Mouse (Mus musculus) neural tube, embryonic 12.5 days (tissue): ENCODE results near the gene Cxcr5. TPM values are rescaled to one million over a fixed set of nuclear protein-coding genes. Genes with fewer than 3 reads are reported as not detected.

Experiments used
- ATAC-seq: fragments of 200-750 bp; cut with Nextera tagmentation; 2 replicates; pipeline ENCODE4 v1.8.0; 2017; ENCODE audit warnings: low read depth, mild to moderate bottlenecking, moderate TSS enrichment, moderate library complexity; ENCODE audit not compliant: low FRiP score
- H3K27ac ChIP-seq: fragments of 300-500 bp; sonication (generic); 2 replicates; pipeline ENCODE4 v1.5.1; 2016
- H3K27me3 ChIP-seq: fragments of 300-500 bp; sonication (generic); replicated peaks from 2 replicates; pipeline ENCODE4 v1.6.1; 2016; ENCODE audit warnings: mild to moderate bottlenecking
- H3K36me3 ChIP-seq: fragments of 300-500 bp; sonication (generic); 2 replicates; pipeline ENCODE4 v1.6.1; 2016; ENCODE audit warnings: mild to moderate bottlenecking
- H3K4me1 ChIP-seq: fragments of 300-500 bp; sonication (generic); 2 replicates; pipeline ENCODE4 v1.6.1; 2016
- H3K4me2 ChIP-seq: fragments of 300-500 bp; sonication (generic); replicated peaks from 2 replicates; pipeline ENCODE4 v1.6.1; 2016; ENCODE audit warnings: mild to moderate bottlenecking
- H3K4me3 ChIP-seq: fragments of 300-500 bp; sonication (generic); 2 replicates; pipeline ENCODE4 v1.5.1; 2016
- H3K9ac ChIP-seq: fragments of 300-500 bp; sonication (generic); 2 replicates; pipeline ENCODE4 v1.6.1; 2016; ENCODE audit warnings: mild to moderate bottlenecking
- H3K9me3 ChIP-seq: fragments of 300-500 bp; sonication (generic); 2 replicates; pipeline ENCODE4 v1.6.1; 2016; ENCODE audit warnings: mild to moderate bottlenecking
- WGBS: fragments of 180-500 bp; shearing (Covaris S2); methylation state at CpG from one replicate; pipeline ENCODE4 v1.1.7; 2016; 5-methylcytosine and 5-hydroxymethylcytosine counted together
- polyA plus RNA-seq: library from polyadenylated mRNA; unstranded; fragments of >200 nt; fragmentation: Nextera tagmentation; extraction: Ambion mirVana; gene quantifications from 2 replicates; pipeline ENCODE4 v1.2.1, GENCODE M21; 2016

The Cxcr5 gene
- polyA plus RNA-seq, 1 experiment from 2014 or later: not detected

- Histone ChIP-seq H3K9ac (peak overlapping the region; percentile 33; the same call in 1 of the 2 replicates), H3K27ac (no peak overlapping the region), H3K4me3 (no peak overlapping the region), H3K4me2 (peak overlapping the region; percentile 51), H3K9me3 (no peaks in the 10 kb centered on the region), H3K27me3 (no peaks in the 10 kb centered on the region), H3K4me1 (peaks cover 15% of the 10 kb centered on the region), H3K36me3 (no peaks in the 10 kb centered on the region)
- no peak for ATAC-seq
- 4% methylated on average over 18 of the region's 18 CpGs for WGBS
Observed at GRCm38 (mm10) chr9:44598899-44599495, 37.3 kb upstream of the Cxcr5 start.

DNA sequence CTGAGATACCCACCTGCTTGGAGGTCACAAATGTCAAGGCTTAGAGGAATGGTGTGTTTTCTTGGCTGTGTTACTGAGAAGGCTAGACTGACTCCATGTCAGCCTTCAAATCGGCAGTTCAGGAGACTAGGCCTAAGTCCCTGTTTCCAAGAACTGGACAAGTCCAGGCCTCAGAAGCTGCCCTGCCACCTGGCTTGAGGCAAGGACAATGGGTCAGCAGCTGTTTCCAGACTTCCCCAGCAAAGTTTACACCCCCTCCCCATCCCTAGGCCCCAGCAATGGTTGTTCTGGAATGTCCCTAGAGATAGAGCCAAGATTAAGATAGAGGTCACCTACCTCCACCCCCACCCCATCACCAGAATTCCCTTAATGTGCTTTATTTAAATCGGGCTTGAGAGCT lies 36.1 kb upstream of the Cxcr5 start:
- no peaks in the 10 kb centered on the region for H3K9me3 ChIP-seq
- no peak overlapping the region for H3K4me3 ChIP-seq
- no peak overlapping the region for H3K4me2 ChIP-seq
- WGBS: 92% methylated on average over 2 of the region's 2 CpGs
- H3K36me3 ChIP-seq: no peaks in the 10 kb centered on the region
- no peaks in the 10 kb centered on the region for H3K27me3 ChIP-seq
- no peak overlapping the region for H3K9ac ChIP-seq
- peaks cover 10% of the 10 kb centered on the region for H3K4me1 ChIP-seq
- no peak for ATAC-seq
- H3K27ac ChIP-seq: no peak overlapping the region

DNA sequence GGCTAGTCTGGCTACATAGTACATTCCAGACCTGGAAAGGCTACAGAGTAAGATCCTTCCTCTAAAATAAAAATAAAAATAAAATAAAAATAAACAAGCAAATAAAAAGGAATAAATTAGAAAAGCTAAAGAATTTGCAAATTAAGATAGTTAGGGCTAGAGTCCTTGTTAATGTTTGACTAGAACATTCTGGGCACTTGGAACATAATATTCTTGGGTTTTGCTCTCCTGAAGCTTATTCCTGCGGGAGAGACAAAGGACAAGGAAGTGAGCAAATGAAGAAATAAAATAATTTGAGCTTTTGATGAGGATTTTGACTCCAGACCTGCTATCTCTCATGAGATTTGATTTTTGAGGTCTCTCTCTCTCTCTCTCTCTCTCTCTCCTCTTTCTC lies 33.9 kb upstream of the Cxcr5 start:
- H3K27ac ChIP-seq: no peak overlapping the region
- H3K9me3 ChIP-seq: no peaks in the 10 kb centered on the region
- H3K27me3 ChIP-seq: no peaks in the 10 kb centered on the region
- ATAC-seq: no peak
- no peaks in the 10 kb centered on the region for H3K36me3 ChIP-seq
- WGBS: 90% methylated on average over 1 of the region's 1 CpGs
- no peak overlapping the region for H3K9ac ChIP-seq
- H3K4me3 ChIP-seq: no peak overlapping the region
- peaks cover 9% of the 10 kb centered on the region for H3K4me1 ChIP-seq
- H3K4me2 ChIP-seq: no peak overlapping the region

- Histone ChIP-seq H3K4me2 (no peak overlapping the region), H3K27me3 (no peaks in the 10 kb centered on the region), H3K4me3 (no peak overlapping the region), H3K9me3 (no peaks in the 10 kb centered on the region), H3K36me3 (no peaks in the 10 kb centered on the region), H3K9ac (no peak overlapping the region), H3K4me1 (peaks cover 9% of the 10 kb centered on the region), H3K27ac (no peak overlapping the region)
- ATAC-seq: no peak
- WGBS: 85% methylated on average over 9 of the region's 9 CpGs
Observed at GRCm38 (mm10) chr9:44594901-44595536, 33.3 kb upstream of the Cxcr5 start.

DNA sequence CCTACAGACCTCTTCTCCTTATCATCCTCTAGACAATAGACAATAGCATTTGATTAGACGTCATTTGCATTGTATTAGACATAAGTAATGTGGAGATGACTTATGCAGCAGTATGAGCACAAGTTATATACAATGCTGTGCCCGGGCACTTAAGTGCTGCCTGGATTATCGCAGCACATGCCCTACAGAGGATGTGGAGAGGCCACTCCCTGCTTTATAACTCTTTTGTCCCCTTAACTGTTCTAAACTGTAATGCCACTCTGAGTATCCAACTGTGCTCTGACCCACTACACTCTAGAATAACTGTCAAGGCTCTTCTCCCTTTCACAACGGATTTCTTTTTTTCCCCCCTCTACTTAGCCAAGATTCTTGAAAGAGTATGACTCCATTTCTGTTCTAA lies 32.2 kb upstream of the Cxcr5 start:
- H3K9me3 ChIP-seq: no peaks in the 10 kb centered on the region
- H3K4me2 ChIP-seq: no peak overlapping the region
- H3K27me3 ChIP-seq: no peaks in the 10 kb centered on the region
- no peak overlapping the region for H3K9ac ChIP-seq
- H3K4me1 ChIP-seq: peaks cover 2% of the 10 kb centered on the region
- H3K36me3 ChIP-seq: no peaks in the 10 kb centered on the region
- no peak overlapping the region for H3K27ac ChIP-seq
- H3K4me3 ChIP-seq: no peak overlapping the region
- WGBS: 71% methylated on average over 4 of the region's 4 CpGs
- no peak for ATAC-seq

GRCm38 (mm10) chr9:44593221-44593620 lies 31.5 kb upstream of the Cxcr5 start:
- Histone ChIP-seq H3K36me3 (no peaks in the 10 kb centered on the region), H3K9me3 (no peaks in the 10 kb centered on the region), H3K27ac (no peak overlapping the region), H3K27me3 (no peaks in the 10 kb centered on the region), H3K4me1 (no peaks in the 10 kb centered on the region), H3K9ac (no peak overlapping the region), H3K4me2 (no peak overlapping the region), H3K4me3 (no peak overlapping the region)
- no peak for ATAC-seq
- WGBS: 85% methylated on average over 4 of the region's 4 CpGs

DNA sequence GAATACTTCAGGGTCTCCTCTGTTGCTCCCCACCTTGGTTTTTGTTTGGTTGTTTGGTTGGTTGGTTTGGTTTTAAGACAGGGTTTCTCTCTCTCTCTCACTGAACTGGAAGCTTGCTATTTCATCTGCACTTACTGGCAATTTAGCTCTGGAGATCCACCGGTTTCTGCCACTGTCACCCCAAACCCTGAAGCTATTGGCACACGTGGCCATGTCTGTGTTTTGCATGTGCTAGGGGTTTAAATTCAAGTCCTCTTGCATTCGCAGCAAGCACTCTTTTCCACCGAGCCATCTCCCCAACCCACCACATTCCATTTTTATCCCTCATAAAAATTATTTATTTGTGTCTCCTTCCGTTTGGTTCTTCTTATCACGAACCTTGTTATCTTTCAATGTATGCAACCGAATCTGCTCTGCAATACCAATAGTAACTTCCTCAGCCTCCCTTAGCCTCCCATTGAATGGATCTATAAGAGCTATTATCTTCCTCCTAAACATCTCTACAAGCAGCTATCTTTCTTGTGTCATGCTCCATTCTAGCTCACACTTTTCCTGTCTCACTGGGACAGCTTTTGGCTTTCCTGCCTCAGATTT lies 30.0 kb upstream of the Cxcr5 start:
- no peak for ATAC-seq
- no peak overlapping the region for H3K4me2 ChIP-seq
- H3K4me1 ChIP-seq: no peaks in the 10 kb centered on the region
- no peak overlapping the region for H3K4me3 ChIP-seq
- no peaks in the 10 kb centered on the region for H3K27me3 ChIP-seq
- no peaks in the 10 kb centered on the region for H3K36me3 ChIP-seq
- no peak overlapping the region for H3K9ac ChIP-seq
- WGBS: 81% methylated on average over 7 of the region's 7 CpGs
- H3K9me3 ChIP-seq: no peaks in the 10 kb centered on the region
- no peak overlapping the region for H3K27ac ChIP-seq

DNA sequence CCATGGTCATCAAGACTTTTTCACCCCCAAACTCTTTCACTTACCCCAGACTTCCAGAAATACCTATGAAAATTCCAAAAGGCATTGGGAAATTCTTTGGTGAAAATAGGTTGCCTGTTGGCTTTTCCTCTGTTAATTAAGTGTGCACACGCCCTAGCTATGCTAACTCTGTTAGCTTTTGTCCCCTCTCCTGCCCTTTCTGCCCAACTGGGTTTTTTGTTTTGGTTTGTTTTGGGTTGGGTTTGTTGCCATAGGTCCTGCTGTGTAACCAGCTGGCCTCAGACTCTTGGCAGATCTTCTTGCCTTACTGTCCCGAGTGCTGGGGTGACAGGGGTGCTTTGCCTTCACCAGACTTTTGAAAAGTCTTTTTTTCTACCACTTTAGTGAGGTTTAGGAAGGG lies 29.3 kb upstream of the Cxcr5 start:
- ATAC-seq: no peak
- H3K4me1 ChIP-seq: no peaks in the 10 kb centered on the region
- no peak overlapping the region for H3K27ac ChIP-seq
- no peak overlapping the region for H3K9ac ChIP-seq
- no peak overlapping the region for H3K4me3 ChIP-seq
- WGBS: 19% methylated on average over 2 of the region's 2 CpGs
- no peaks in the 10 kb centered on the region for H3K27me3 ChIP-seq
- H3K36me3 ChIP-seq: no peaks in the 10 kb centered on the region
- H3K9me3 ChIP-seq: no peaks in the 10 kb centered on the region
- no peak overlapping the region for H3K4me2 ChIP-seq

- ATAC-seq: no peak
- no peaks in the 10 kb centered on the region for H3K4me1 ChIP-seq
- no peak overlapping the region for H3K4me3 ChIP-seq
- no peaks in the 10 kb centered on the region for H3K27me3 ChIP-seq
- no peaks in the 10 kb centered on the region for H3K9me3 ChIP-seq
- H3K27ac ChIP-seq: no peak overlapping the region
- no peak overlapping the region for H3K4me2 ChIP-seq
- H3K36me3 ChIP-seq: no peaks in the 10 kb centered on the region
- H3K9ac ChIP-seq: no peak overlapping the region
Observed at GRCm38 (mm10) chr9:44589095-44589494, 27.4 kb upstream of the Cxcr5 start.

GRCm38 (mm10) chr9:44588605-44589004 lies 26.9 kb upstream of the Cxcr5 start:
- WGBS: 79% methylated on average over 9 of the region's 9 CpGs
- no peaks in the 10 kb centered on the region for H3K9me3 ChIP-seq

GRCm38 (mm10) chr9:44587262-44588160 lies 25.8 kb upstream of the Cxcr5 start:
- ATAC-seq: no peak
- no peak overlapping the region for H3K9ac ChIP-seq
- 84% methylated on average over 9 of the region's 9 CpGs for WGBS
- no peaks in the 10 kb centered on the region for H3K4me1 ChIP-seq
- H3K27ac ChIP-seq: no peak overlapping the region
- H3K27me3 ChIP-seq: no peaks in the 10 kb centered on the region
- H3K4me3 ChIP-seq: no peak overlapping the region
- H3K36me3 ChIP-seq: no peaks in the 10 kb centered on the region
- no peaks in the 10 kb centered on the region for H3K9me3 ChIP-seq
- no peak overlapping the region for H3K4me2 ChIP-seq

More at GRCm38 (mm10) chr9:44588605-44589004, 26.9 kb upstream of the Cxcr5 start:
- no peak overlapping the region for H3K4me2 ChIP-seq
- H3K4me1 ChIP-seq: no peaks in the 10 kb centered on the region
- H3K27me3 ChIP-seq: no peaks in the 10 kb centered on the region
- ATAC-seq: no peak
- H3K27ac ChIP-seq: no peak overlapping the region
- H3K9ac ChIP-seq: no peak overlapping the region
- H3K36me3 ChIP-seq: no peaks in the 10 kb centered on the region
- H3K4me3 ChIP-seq: no peak overlapping the region

DNA sequence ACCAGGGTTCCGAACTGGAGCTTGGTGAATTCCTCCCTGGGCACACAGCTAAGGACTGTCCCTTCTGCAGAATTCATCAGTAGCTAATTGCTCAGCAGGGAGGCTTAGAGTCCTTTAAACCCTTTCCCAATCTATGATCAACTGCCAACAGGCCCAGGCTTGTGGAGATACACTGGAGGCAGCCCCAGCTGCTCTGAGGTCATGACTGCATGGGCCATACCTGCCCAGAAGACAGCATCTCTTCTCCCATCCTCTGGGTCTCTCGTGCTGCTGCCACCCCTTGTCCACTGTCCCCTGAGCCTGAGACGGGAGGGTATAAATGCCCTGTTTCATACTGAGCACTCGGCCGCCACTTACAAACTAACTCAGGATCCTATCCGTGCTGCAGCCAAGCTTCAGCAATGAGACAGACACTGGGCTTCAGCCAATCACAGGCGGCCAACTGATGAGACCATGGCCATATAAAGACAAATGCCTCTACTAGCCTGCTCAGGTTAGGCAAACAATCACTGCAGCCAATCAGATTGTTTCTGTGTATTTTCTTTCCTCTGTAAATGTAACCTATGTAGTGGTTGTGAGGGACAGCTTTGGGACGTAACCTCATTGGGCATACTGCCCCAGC lies 25.1 kb upstream of the Cxcr5 start:
- Histone ChIP-seq H3K9ac (no peak overlapping the region), H3K27me3 (no peaks in the 10 kb centered on the region), H3K27ac (no peak overlapping the region), H3K4me3 (no peak overlapping the region), H3K36me3 (no peaks in the 10 kb centered on the region), H3K4me1 (no peaks in the 10 kb centered on the region), H3K4me2 (no peak overlapping the region), H3K9me3 (no peaks in the 10 kb centered on the region)
- no peak for ATAC-seq
- WGBS: 63% methylated on average over 8 of the region's 8 CpGs
